Mouse (Mus musculus) midbrain, embryonic 13.5 days (tissue): ENCODE data around the gene Rab3a. TPM values are rescaled to one million over a fixed set of nuclear protein-coding genes. Genes with fewer than 3 reads are reported as not detected.
A peak's percentile ranks its signal among the peaks of the same experiment; 100 is the strongest.

Experiments
- ATAC-seq: fragments of 200-750 bp; cut with Nextera tagmentation; 2 replicates; pipeline ENCODE4 v1.8.0; 2017; ENCODE audit warnings: mild to moderate bottlenecking, moderate TSS enrichment, moderate library complexity
- H3K27ac ChIP-seq: fragments of 300-500 bp; sonication (generic); 2 replicates; pipeline ENCODE4 v1.5.1; 2015; ENCODE audit warnings: inconsistent platforms, mild to moderate bottlenecking, moderate library complexity
- H3K27me3 ChIP-seq: fragments of 300-500 bp; sonication (generic); 2 replicates; pipeline ENCODE4 v1.6.1; 2015; ENCODE audit warnings: mild to moderate bottlenecking, inconsistent platforms
- H3K36me3 ChIP-seq: fragments of 300-500 bp; sonication (generic); 2 replicates; pipeline ENCODE4 v1.6.1; 2015; ENCODE audit warnings: mild to moderate bottlenecking, inconsistent platforms
- H3K4me1 ChIP-seq: fragments of 300-500 bp; sonication (generic); replicated peaks from 2 replicates; pipeline ENCODE4 v1.6.1; 2015; ENCODE audit warnings: inconsistent platforms
- H3K4me2 ChIP-seq: fragments of 300-500 bp; sonication (generic); replicated peaks from 2 replicates; pipeline ENCODE4 v1.6.1; 2015; ENCODE audit warnings: moderate library complexity, mild to moderate bottlenecking, inconsistent platforms
- H3K4me3 ChIP-seq: fragments of 300-500 bp; sonication (generic); replicated peaks from 2 replicates; pipeline ENCODE4 v1.5.1; 2015; ENCODE audit warnings: mild to moderate bottlenecking, inconsistent platforms
- H3K9ac ChIP-seq: fragments of 300-500 bp; sonication (generic); replicated peaks from 2 replicates; pipeline ENCODE4 v1.6.1; 2015; ENCODE audit warnings: mild to moderate bottlenecking, inconsistent platforms
- H3K9me3 ChIP-seq: fragments of 300-500 bp; sonication (generic); 2 replicates; pipeline ENCODE4 v1.6.1; 2016; ENCODE audit warnings: mild to moderate bottlenecking, inconsistent platforms
- WGBS: fragments of 180-500 bp; shearing (Covaris S2); methylation state at CpG from one replicate; pipeline ENCODE4 v1.1.7; 2015; 5-methylcytosine and 5-hydroxymethylcytosine counted together
- polyA plus RNA-seq: library from polyadenylated mRNA; unstranded; fragments of >200 nt; fragmentation: Nextera tagmentation; extraction: Ambion mirVana; gene quantifications from 2 replicates; pipeline ENCODE4 v1.2.1, GENCODE M21; 2015

Rab3a gene
- polyA plus RNA-seq: 261 and 275 TPM in 2 replicates

DNA sequence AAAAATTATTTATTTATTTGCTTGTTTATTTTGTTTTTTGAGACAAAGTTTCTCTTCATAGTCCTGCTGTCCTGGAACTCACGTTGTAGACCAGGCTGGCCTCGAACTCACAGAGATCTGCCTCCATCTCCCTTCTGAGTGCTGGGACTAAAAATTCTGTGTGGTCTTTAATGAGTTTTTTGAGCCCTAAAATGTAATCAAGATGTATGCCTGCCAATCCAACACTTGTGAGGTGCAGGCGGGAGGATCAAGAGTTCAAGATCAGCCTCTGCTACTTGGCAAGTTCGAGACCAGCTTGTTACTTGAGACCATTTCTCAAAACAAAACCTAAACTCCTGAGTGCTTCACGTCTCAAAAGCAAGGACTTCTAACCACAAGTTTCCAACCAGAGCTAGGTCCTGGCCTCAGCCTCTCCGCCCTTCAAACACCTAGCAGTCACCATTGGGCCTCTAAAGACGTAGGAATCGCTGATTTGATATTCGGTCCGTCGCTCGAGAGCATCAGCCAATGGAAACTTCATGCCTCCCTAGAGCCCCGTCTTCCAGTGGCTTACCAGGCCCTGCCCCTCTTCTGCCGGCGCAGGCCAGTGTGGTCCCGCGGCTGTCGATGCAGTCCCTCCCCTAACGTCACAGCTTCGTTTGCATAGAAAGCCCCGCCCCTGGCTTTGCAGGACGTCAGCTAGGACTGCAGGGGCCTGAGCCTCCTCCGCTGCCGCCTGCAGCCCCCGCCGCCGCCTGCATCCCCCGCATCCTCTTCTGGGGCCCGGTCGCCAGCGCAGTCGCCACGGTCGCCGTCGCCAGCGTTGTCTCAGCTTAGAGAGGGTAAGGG, at the start of gene Rab3a:
Gene Rab3a, plus strand, starts transcription at position 637 of the 828 bp plus-strand sequence.
- H3K27ac ChIP-seq: peak within 1 kb of the TSS; percentile 92
- no peaks in the 10 kb centered on the region for H3K9me3 ChIP-seq
- H3K4me1 ChIP-seq: peaks cover 34% of the 10 kb centered on the region
- peaks cover 31% of the 10 kb centered on the region for H3K36me3 ChIP-seq
- H3K4me3 ChIP-seq: peak within 1 kb of the TSS; percentile 79
- peaks cover under 1% of the 10 kb centered on the region; the same call in 1 of the 2 replicates for H3K27me3 ChIP-seq
- H3K9ac ChIP-seq: peak within 1 kb of the TSS; percentile 84
- ATAC-seq: peak; percentile 98
- peak within 1 kb of the TSS; percentile 93 for H3K4me2 ChIP-seq
- WGBS: 9% methylated on average over 37 of the region's 37 CpGs

DNA sequence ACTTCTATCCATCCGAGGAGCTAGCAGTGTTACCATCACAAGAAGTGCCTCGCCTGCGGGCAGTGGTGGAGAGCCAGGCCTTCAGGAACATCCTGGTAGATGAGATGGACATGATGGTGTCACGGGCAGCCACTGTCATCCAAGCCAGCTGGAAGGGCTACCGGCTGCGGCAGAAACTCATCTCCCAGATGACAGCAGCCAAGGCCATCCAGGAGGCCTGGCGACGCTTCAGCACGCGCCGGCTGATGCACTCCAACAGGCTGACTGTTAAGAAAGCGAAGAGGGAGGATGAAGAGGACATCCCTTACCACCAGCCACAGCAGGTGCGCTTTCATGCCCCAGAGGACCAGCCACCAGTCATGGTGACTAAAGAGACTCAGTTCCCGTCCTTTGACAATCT, 46.2 kb upstream of the Rab3a start:
- WGBS: 93% methylated on average over 14 of the region's 14 CpGs
- Histone ChIP-seq H3K4me2 (no peak overlapping the region), H3K27me3 (no peaks in the 10 kb centered on the region), H3K27ac (no peak overlapping the region), H3K4me3 (no peak overlapping the region), H3K4me1 (peaks cover 8% of the 10 kb centered on the region), H3K9me3 (no peaks in the 10 kb centered on the region), H3K9ac (no peak overlapping the region), H3K36me3 (peaks cover 16% of the 10 kb centered on the region; the same call in 1 of the 2 replicates)
- ATAC-seq: no peak

GRCm38 (mm10) chr8:70709794-70710193, 44.7 kb upstream of the Rab3a start:
- Histone ChIP-seq H3K9me3 (no peaks in the 10 kb centered on the region), H3K36me3 (peaks cover under 1% of the 10 kb centered on the region; the same call in 1 of the 2 replicates), H3K4me2 (no peak overlapping the region), H3K4me1 (no peaks in the 10 kb centered on the region), H3K4me3 (no peak overlapping the region), H3K27ac (no peak overlapping the region), H3K27me3 (no peaks in the 10 kb centered on the region), H3K9ac (no peak overlapping the region)
- WGBS: 91% methylated on average over 9 of the region's 9 CpGs
- no peak for ATAC-seq

GRCm38 (mm10) chr8:70710296-70710695, 44.2 kb upstream of the Rab3a start:
- H3K36me3 ChIP-seq: no peaks in the 10 kb centered on the region
- 100% methylated on average over 1 of the region's 1 CpGs for WGBS
- no peak overlapping the region for H3K4me2 ChIP-seq

GRCm38 (mm10) chr8:70711041-70711440, 43.4 kb upstream of the Rab3a start:
- WGBS: 88% methylated on average over 11 of the region's 11 CpGs
- no peak for ATAC-seq
- H3K27me3 ChIP-seq: no peaks in the 10 kb centered on the region

More at GRCm38 (mm10) chr8:70710296-70710695, 44.2 kb upstream of the Rab3a start:
- H3K9me3 ChIP-seq: no peaks in the 10 kb centered on the region
- no peak overlapping the region for H3K9ac ChIP-seq
- ATAC-seq: no peak
- H3K4me3 ChIP-seq: no peak overlapping the region
- H3K27ac ChIP-seq: no peak overlapping the region
- no peaks in the 10 kb centered on the region for H3K27me3 ChIP-seq
- H3K4me1 ChIP-seq: no peaks in the 10 kb centered on the region

DNA sequence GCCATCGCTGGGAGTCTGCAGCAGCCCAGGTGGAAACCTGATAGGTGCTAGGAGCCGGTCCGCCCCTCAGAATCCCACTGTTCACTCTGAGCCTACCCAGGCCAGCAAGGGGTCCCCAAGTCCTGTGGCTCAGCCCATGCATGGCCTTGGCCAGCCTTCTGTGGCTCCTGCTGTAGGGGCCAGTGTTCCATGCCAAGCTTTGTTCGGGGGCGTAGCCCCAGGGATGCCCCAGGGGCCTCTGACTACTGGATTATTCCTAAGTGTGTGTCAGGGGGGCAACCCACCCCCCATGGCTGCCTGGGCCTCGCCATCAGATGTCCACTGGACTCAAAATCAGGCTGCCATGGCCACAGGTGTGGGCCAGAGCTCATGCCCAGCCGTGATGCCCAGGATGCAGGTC, 40.5 kb upstream of the Rab3a start:
- H3K4me1 ChIP-seq: no peaks in the 10 kb centered on the region
- peaks cover 7% of the 10 kb centered on the region; the same call in 1 of the 2 replicates for H3K27me3 ChIP-seq
- H3K4me2 ChIP-seq: no peak overlapping the region
- no peak overlapping the region for H3K4me3 ChIP-seq
- no peak overlapping the region for H3K27ac ChIP-seq
- ATAC-seq: no peak
- WGBS: 79% methylated on average over 7 of the region's 7 CpGs
- no peak overlapping the region for H3K9ac ChIP-seq
- H3K9me3 ChIP-seq: no peaks in the 10 kb centered on the region
- no peaks in the 10 kb centered on the region for H3K36me3 ChIP-seq

More at GRCm38 (mm10) chr8:70711041-70711440, 43.4 kb upstream of the Rab3a start:
- Histone ChIP-seq H3K9me3 (no peaks in the 10 kb centered on the region), H3K4me1 (no peaks in the 10 kb centered on the region), H3K4me3 (no peak overlapping the region), H3K9ac (no peak overlapping the region), H3K4me2 (no peak overlapping the region), H3K36me3 (no peaks in the 10 kb centered on the region), H3K27ac (no peak overlapping the region)

DNA sequence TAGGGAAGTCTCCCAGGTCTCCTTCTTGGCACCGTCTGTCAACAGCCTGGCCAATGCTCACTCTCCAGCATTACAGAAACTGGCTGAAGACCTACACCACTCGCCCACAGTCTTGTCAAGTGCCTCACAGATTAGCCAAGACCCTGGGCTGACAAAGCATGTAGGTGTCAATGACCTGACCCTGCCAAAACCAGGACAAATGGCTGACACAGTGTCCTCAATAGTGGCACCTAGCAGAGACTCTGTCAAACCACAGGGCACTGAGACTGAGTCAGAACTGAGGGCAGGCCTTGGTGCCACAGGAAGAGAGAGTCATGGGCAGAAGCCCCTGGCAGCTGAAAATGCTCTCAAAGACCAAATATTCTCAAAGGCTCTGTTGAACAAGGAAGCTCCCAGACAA, 39.4 kb upstream of the Rab3a start:
- ATAC-seq: no peak
- H3K4me1 ChIP-seq: no peaks in the 10 kb centered on the region
- 76% methylated on average over 2 of the region's 2 CpGs for WGBS

GRCm38 (mm10) chr8:70716521-70717400, 37.7 kb upstream of the Rab3a start:
- WGBS: 88% methylated on average over 40 of the region's 40 CpGs

More for the DNA sequence above, 39.4 kb upstream of the Rab3a start:
- Histone ChIP-seq H3K27me3 (peaks cover 14% of the 10 kb centered on the region; the same call in 1 of the 2 replicates), H3K27ac (no peak overlapping the region), H3K4me2 (no peak overlapping the region), H3K4me3 (no peak overlapping the region), H3K9ac (no peak overlapping the region), H3K9me3 (no peaks in the 10 kb centered on the region), H3K36me3 (no peaks in the 10 kb centered on the region)

DNA sequence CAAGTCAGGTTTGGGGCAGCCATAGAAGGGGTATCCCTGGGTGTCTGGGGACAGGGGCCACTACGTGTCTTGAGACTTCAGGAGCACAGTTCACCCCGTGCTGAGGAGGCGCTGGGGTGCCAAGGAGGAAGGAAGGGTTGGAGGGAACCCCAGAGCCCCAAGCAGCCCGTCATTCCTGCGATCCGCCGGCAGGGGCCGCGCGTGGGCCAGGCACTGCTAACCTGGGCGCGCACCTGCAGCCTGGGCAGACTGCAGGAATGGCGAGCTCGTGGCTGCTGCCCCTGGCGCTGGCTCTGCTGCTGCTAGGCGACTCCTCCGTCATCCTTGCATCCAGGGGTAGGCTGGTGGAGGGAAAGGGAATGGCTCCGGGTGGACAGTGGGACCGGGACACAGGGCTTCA, 36.2 kb upstream of the Rab3a start, which contains the start of gene Gm3336:
Gene Gm3336, plus strand, starts transcription at position 247 of the 400 bp plus-strand sequence.
- ATAC-seq: peak; percentile 37
- 2% methylated on average over 19 of the region's 19 CpGs for WGBS
- H3K4me1 ChIP-seq: no peaks in the 10 kb centered on the region

More at GRCm38 (mm10) chr8:70716521-70717400, 37.7 kb upstream of the Rab3a start:
- Histone ChIP-seq H3K36me3 (no peaks in the 10 kb centered on the region), H3K27ac (no peak overlapping the region), H3K9ac (no peak overlapping the region), H3K4me3 (no peak overlapping the region), H3K9me3 (no peaks in the 10 kb centered on the region), H3K4me1 (no peaks in the 10 kb centered on the region), H3K27me3 (peaks cover 14% of the 10 kb centered on the region; the same call in 1 of the 2 replicates), H3K4me2 (no peak overlapping the region)
- ATAC-seq: no peak

DNA sequence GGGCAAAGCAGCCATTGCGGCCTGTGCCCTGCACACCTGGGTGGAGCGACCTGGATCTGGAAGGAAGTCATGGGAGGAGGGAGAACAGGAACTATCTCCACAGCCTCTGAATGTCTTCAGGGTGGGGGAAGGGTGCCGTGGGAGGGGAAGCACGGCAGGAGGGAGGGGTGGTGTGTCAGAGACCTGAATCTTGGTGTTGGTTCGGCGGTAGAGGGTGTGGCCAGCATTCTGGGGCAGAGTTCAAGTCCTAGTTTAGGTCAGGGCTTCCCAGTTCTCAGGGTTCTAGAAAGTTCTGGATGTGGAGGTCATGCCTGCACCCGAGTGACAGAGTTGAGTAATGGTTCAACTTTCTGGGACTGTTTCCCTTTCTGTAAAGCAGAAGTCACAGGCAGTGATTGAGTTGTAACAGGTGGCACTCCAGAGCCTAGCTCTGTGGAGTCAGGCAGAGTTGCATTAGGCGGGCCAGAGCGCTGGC, 34.6 kb upstream of the Rab3a start:
- no peak overlapping the region for H3K4me3 ChIP-seq
- H3K36me3 ChIP-seq: no peaks in the 10 kb centered on the region
- H3K4me1 ChIP-seq: no peaks in the 10 kb centered on the region
- ATAC-seq: no peak
- no peak overlapping the region for H3K27ac ChIP-seq
- H3K9ac ChIP-seq: no peak overlapping the region
- WGBS: 73% methylated on average over 9 of the region's 9 CpGs
- H3K4me2 ChIP-seq: no peak overlapping the region
- peaks cover 14% of the 10 kb centered on the region; the same call in 1 of the 2 replicates for H3K27me3 ChIP-seq
- no peaks in the 10 kb centered on the region for H3K9me3 ChIP-seq

More for the DNA sequence above, 36.2 kb upstream of the Rab3a start, which contains the start of gene Gm3336:
- no peak within 1 kb of the TSS for H3K4me3 ChIP-seq
- H3K9me3 ChIP-seq: no peaks in the 10 kb centered on the region
- no peaks in the 10 kb centered on the region for H3K36me3 ChIP-seq
- H3K4me2 ChIP-seq: 0 out of 2 replicates have a peak within 1 kb of the TSS, but pooled peaks have one; percentile 21
- peaks cover 14% of the 10 kb centered on the region; the same call in 1 of the 2 replicates for H3K27me3 ChIP-seq
- 0 out of 2 replicates have a peak within 1 kb of the TSS, but pooled peaks have one; percentile 24 for H3K9ac ChIP-seq
- H3K27ac ChIP-seq: no peak within 1 kb of the TSS

GRCm38 (mm10) chr8:70720739-70721138, 33.7 kb upstream of the Rab3a start:
- Histone ChIP-seq H3K9me3 (no peaks in the 10 kb centered on the region), H3K4me1 (no peaks in the 10 kb centered on the region), H3K4me2 (no peak overlapping the region), H3K27me3 (peaks cover 14% of the 10 kb centered on the region; the same call in 1 of the 2 replicates), H3K27ac (no peak overlapping the region), H3K9ac (no peak overlapping the region), H3K36me3 (no peaks in the 10 kb centered on the region), H3K4me3 (no peak overlapping the region)
- peak; percentile 70 for ATAC-seq
- WGBS: 4% methylated on average over 3 of the region's 3 CpGs
